Mouse (Mus musculus) forebrain, embryonic 14.5 days (tissue): Measurements from ENCODE around the gene Commd1. TPM values are rescaled to one million over a fixed set of nuclear protein-coding genes. Genes with fewer than 3 reads are reported as not detected.

Experiments
- ATAC-seq: fragments of 200-750 bp; cut with Nextera tagmentation; 2 replicates; pipeline ENCODE4 v1.8.0; 2017; ENCODE audit warnings: mild to moderate bottlenecking, moderate library complexity
- DNase-seq: peaks from one replicate; pipeline ENCODE4 v3.0.0-alpha.2; 2015; ENCODE audit warnings: low spot score
- H3K27ac ChIP-seq: fragments of 300-500 bp; sonication (generic); 2 replicates; pipeline ENCODE4 v1.5.1; 2014; ENCODE audit warnings: low read depth, mild to moderate bottlenecking, control low read depth, low read length, moderate library complexity
- H3K27me3 ChIP-seq: fragments of 300-500 bp; sonication (generic); replicated peaks from 2 replicates; pipeline ENCODE4 v1.6.1; 2014; ENCODE audit warnings: low read length, control low read depth, mixed read lengths; ENCODE audit not compliant: control insufficient read depth, insufficient read depth
- H3K36me3 ChIP-seq: fragments of 300-500 bp; sonication (generic); 2 replicates; pipeline ENCODE4 v1.6.1; 2014; ENCODE audit warnings: low read length, control low read depth; ENCODE audit not compliant: control insufficient read depth, insufficient read depth
- H3K4me1 ChIP-seq: fragments of 300-500 bp; sonication (generic); 2 replicates; pipeline ENCODE4 v1.6.1; 2014; ENCODE audit warnings: antibody characterized with exemption, low read length, control low read depth; ENCODE audit not compliant: control insufficient read depth, insufficient read depth
- H3K4me2 ChIP-seq: fragments of 300-500 bp; sonication (generic); 2 replicates; pipeline ENCODE4 v1.6.1; 2014; ENCODE audit warnings: mild to moderate bottlenecking, control low read depth, low read length
- H3K4me3 ChIP-seq: fragments of 300-500 bp; sonication (generic); 2 replicates; pipeline ENCODE4 v1.5.1; 2014; ENCODE audit warnings: low read depth, low read length, control low read depth
- H3K9ac ChIP-seq: fragments of 300-500 bp; sonication (generic); 2 replicates; pipeline ENCODE4 v1.6.1; 2014; ENCODE audit warnings: mild to moderate bottlenecking, low read length, control low read depth, moderate library complexity
- H3K9me3 ChIP-seq: fragments of 300-500 bp; sonication (generic); replicated peaks from 2 replicates; pipeline ENCODE4 v1.6.1; 2016; ENCODE audit warnings: low read length, control low read depth, mixed read lengths; ENCODE audit not compliant: control insufficient read depth
- WGBS: fragments of 180-500 bp; shearing (Covaris S2); extraction: QIAGEN DNeasy Blood & Tissue Kit; methylation state at CpG from one replicate; pipeline ENCODE4 v1.1.7; 2014; 5-methylcytosine and 5-hydroxymethylcytosine counted together
- polyA plus RNA-seq: library from polyadenylated mRNA; unstranded; fragments of >200 nt; fragmentation: Nextera tagmentation; extraction: Ambion mirVana; gene quantifications from 2 replicates; pipeline ENCODE4 v1.2.1, GENCODE M21; 2014

Gene Commd1
- polyA plus RNA-seq, 1 experiment from 2014 or later: 304 TPM

- Histone ChIP-seq H3K4me1 (no peaks in the 10 kb centered on the region), H3K9ac (no peak overlapping the region), H3K9me3 (no peaks in the 10 kb centered on the region), H3K27ac (no peak overlapping the region), H3K4me2 (no peak overlapping the region), H3K4me3 (no peak overlapping the region), H3K36me3 (peaks cover 6% of the 10 kb centered on the region; the same call in 1 of the 2 replicates), H3K27me3 (no peaks in the 10 kb centered on the region)
- ATAC-seq: no peak
- WGBS: 79% methylated on average over 1 of the region's 1 CpGs
- DNase-seq: no peak
Observed at GRCm38 (mm10) chr11:22949101-22949500, 33.1 kb downstream of the Commd1 start.

DNA sequence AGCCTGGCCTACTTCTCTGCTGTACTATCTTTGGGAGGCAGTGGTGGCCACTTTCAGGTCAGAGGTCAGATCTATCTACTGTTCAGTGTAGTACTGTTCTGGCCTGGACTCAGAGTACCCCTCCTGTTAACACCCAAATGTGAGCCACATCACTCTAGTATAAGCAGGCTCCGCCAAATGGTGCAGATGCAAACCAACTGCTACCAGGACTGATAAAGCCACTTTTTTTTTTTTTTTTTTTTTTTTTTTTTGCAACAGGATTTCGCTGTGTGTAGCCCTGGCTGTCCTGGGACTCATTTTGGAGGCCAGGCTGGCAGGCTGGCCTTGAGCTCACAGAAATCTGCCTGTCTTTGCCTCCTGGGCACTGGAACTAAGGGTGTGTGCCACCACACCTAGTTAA is 43.2 kb downstream of the Commd1 start:
- DNase-seq: no peak
- no peak for ATAC-seq
- no peaks in the 10 kb centered on the region for H3K27me3 ChIP-seq
- H3K27ac ChIP-seq: no peak overlapping the region
- no peak overlapping the region for H3K4me2 ChIP-seq
- H3K9me3 ChIP-seq: no peaks in the 10 kb centered on the region
- no peak overlapping the region for H3K4me3 ChIP-seq
- no peaks in the 10 kb centered on the region for H3K4me1 ChIP-seq
- no peak overlapping the region for H3K9ac ChIP-seq
- 83% methylated on average over 2 of the region's 2 CpGs for WGBS
- no peaks in the 10 kb centered on the region for H3K36me3 ChIP-seq

GRCm38 (mm10) chr11:22937716-22938316 is 44.4 kb downstream of the Commd1 start:
- Histone ChIP-seq H3K9me3 (no peaks in the 10 kb centered on the region), H3K36me3 (no peaks in the 10 kb centered on the region), H3K4me3 (no peak overlapping the region), H3K27ac (no peak overlapping the region), H3K27me3 (no peaks in the 10 kb centered on the region), H3K9ac (no peak overlapping the region), H3K4me2 (no peak overlapping the region), H3K4me1 (no peaks in the 10 kb centered on the region)
- 93% methylated on average over 4 of the region's 4 CpGs for WGBS
- ATAC-seq (no peak), DNase-seq (no peak)

DNA sequence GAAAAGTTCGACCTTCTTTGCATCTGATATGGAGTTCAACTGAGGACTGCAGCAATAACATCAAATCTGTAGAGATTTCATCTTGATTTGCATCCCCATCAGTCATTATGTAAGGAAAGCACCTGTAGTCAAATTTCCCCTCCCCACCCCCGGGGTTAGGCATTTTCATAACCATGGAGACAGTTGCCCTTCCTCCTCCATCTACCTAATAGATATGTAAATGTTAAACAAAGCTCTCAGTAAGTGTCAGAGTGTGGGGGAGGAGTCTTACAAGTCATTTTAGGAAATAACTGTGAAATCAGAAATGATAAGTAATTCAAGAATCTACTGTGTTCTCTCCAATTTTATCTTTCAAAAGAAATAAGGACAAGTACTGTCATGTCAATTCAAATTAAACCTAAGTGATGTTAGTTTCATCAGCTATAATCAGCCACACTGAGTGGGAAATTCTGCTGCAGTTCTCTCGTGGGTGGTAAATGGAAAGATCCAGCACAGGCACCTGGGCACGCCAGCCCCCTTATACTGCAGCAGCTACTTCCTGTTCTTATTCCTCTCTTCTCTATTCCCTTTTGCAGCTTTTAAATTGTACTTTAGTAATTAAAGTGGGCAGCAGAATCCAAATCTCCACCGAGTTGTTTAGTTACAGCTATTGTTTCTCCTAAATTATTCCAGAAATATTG is 45.6 kb downstream of the Commd1 start:
- no peaks in the 10 kb centered on the region for H3K4me1 ChIP-seq
- no peak overlapping the region for H3K9ac ChIP-seq
- H3K27ac ChIP-seq: no peak overlapping the region
- peak; percentile 12 for DNase-seq
- no peaks in the 10 kb centered on the region for H3K27me3 ChIP-seq
- no peak overlapping the region for H3K4me2 ChIP-seq
- 0 out of 2 replicates have a peak, but pooled peaks have one; percentile 48 for ATAC-seq
- H3K4me3 ChIP-seq: no peak overlapping the region
- H3K9me3 ChIP-seq: no peaks in the 10 kb centered on the region
- no peaks in the 10 kb centered on the region for H3K36me3 ChIP-seq
- 56% methylated on average over 5 of the region's 5 CpGs for WGBS

DNA sequence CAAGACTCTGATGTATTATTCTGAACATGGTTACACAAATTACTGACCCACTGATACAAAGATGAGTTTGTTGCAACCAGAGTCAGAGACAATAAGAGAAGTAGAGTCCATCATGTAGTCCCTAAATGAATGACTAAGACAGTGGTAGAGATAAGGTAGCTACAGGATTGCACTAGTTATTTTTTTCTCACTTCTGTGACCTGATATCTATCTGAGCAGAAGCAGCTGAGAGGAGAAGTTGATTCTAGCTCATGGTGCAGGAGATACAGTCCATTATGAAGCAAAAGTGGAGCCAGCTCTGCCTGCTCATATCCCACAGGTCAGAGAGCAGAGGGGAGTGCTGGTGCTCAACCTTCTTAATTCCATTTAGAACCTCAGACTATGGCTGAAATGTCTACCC is 50.0 kb downstream of the Commd1 start:
- H3K4me2 ChIP-seq: no peak overlapping the region
- ATAC-seq (no peak), DNase-seq (no peak)
- no peaks in the 10 kb centered on the region for H3K9me3 ChIP-seq
- no peaks in the 10 kb centered on the region for H3K27me3 ChIP-seq
- no peak overlapping the region for H3K4me3 ChIP-seq
- H3K4me1 ChIP-seq: no peaks in the 10 kb centered on the region
- no peak overlapping the region for H3K9ac ChIP-seq
- H3K27ac ChIP-seq: no peak overlapping the region
- H3K36me3 ChIP-seq: no peaks in the 10 kb centered on the region

DNA sequence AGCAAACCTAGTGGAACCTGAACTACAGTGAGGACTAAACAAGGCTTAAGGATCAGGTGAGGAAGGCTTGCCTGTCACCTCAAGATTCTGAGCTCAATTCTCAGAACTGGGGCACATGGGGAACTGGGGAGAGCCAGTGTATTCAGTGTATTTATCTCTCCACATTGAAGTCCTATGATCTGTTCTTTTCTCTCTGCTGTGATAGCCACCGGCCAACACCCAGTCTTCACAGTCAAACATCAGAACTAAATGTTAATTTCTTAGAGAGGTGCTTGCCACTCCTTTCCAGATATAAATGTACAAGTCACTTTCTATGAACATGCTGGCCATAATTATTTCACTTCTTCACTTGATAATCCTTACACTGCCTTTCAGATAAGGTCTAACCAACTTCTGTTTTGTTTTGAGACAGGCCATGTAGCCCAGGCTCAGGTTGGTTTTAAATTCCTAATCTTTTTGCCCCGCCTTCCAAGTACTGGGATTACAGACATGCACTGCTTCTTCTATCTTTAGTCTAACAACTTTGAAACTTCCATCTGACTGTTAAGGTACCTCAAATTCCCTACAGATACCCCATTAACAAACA is 50.8 kb downstream of the Commd1 start:
- no peaks in the 10 kb centered on the region for H3K4me1 ChIP-seq
- no peaks in the 10 kb centered on the region for H3K36me3 ChIP-seq
- 88% methylated on average over 2 of the region's 2 CpGs for WGBS
- no peak overlapping the region for H3K27ac ChIP-seq
- H3K4me3 ChIP-seq: no peak overlapping the region
- no peaks in the 10 kb centered on the region for H3K9me3 ChIP-seq
- ATAC-seq (no peak), DNase-seq (no peak)
- no peak overlapping the region for H3K9ac ChIP-seq
- H3K27me3 ChIP-seq: no peaks in the 10 kb centered on the region
- H3K4me2 ChIP-seq: no peak overlapping the region

GRCm38 (mm10) chr11:22930129-22930528 is 52.1 kb downstream of the Commd1 start:
- H3K4me2 ChIP-seq: no peak overlapping the region
- no peaks in the 10 kb centered on the region for H3K27me3 ChIP-seq
- H3K4me1 ChIP-seq: no peaks in the 10 kb centered on the region
- WGBS: 82% methylated on average over 2 of the region's 2 CpGs
- H3K36me3 ChIP-seq: no peaks in the 10 kb centered on the region
- DNase-seq (no peak), ATAC-seq (no peak)
- no peak overlapping the region for H3K27ac ChIP-seq
- H3K9me3 ChIP-seq: no peaks in the 10 kb centered on the region
- no peak overlapping the region for H3K9ac ChIP-seq
- no peak overlapping the region for H3K4me3 ChIP-seq

DNA sequence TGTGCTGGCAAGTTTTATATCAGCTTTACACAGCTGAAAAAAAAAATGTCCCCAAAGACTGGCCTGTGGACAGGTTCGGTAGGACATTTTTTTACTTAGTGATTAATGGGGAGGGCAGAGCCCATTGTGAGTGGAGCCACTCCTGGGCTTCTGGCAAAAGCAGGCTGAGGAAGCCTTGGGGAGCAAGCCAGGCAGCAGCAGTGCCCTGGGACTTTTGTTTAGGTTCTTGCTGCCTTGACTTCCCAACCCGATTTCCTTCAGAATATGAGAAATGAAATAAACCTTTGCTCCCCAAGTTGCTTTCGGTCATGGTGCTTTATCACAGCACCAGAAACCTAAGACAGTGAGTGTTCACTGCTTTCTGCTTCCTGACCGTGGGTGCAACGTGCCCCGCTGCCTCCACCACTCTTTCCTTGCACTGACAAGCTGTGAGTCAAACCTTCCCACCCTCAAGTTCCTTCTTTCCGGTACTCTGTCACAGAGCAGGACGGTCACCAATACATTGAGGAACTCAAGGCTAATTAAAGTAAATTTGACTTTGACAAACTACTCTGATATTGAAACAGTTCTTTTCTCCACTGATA is 53.5 kb downstream of the Commd1 start:
- no peak overlapping the region for H3K27ac ChIP-seq
- H3K4me2 ChIP-seq: no peak overlapping the region
- no peaks in the 10 kb centered on the region for H3K9me3 ChIP-seq
- DNase-seq (no peak), ATAC-seq (no peak)
- H3K9ac ChIP-seq: no peak overlapping the region
- H3K4me1 ChIP-seq: no peaks in the 10 kb centered on the region
- no peak overlapping the region for H3K4me3 ChIP-seq
- 84% methylated on average over 8 of the region's 8 CpGs for WGBS
- H3K36me3 ChIP-seq: no peaks in the 10 kb centered on the region
- H3K27me3 ChIP-seq: no peaks in the 10 kb centered on the region

DNA sequence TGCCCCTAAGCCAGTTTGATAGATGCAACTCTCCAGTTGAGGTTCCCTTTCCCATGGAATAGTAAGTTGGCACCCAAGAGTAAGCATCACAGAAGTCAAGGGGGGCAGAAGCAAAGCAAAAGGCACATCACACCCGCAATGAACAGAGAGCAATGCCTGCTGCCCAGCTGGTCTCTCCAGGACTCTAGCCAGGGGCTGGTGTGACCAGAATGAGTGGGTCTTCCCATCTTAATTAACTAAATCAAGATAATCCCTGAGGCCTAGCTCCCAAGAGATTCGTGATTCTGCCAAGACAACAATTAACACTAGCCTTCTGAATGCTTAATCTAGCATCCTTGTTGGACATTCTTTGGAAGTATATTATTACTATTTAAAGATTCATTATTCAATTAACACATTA is 58.6 kb downstream of the Commd1 start:
- Histone ChIP-seq H3K36me3 (no peaks in the 10 kb centered on the region), H3K27ac (no peak overlapping the region), H3K4me2 (no peak overlapping the region), H3K9me3 (no peaks in the 10 kb centered on the region), H3K4me3 (no peak overlapping the region), H3K9ac (no peak overlapping the region), H3K27me3 (no peaks in the 10 kb centered on the region), H3K4me1 (no peaks in the 10 kb centered on the region)
- peak; percentile 8 for DNase-seq
- no peak for ATAC-seq
- 44% methylated on average over 2 of the region's 2 CpGs for WGBS
